Mouse (Mus musculus) T-cell, adult 2 months (primary cell): ENCODE measurements around the gene Tctex1d1.
A peak's percentile ranks its signal among the peaks of the same experiment; 100 is the strongest.

Experiments
- DNase-seq: peaks from one replicate; pipeline ENCODE4 v3.0.0; 2022; ENCODE audit warnings: low spot score

Tctex1d1 gene

DNA sequence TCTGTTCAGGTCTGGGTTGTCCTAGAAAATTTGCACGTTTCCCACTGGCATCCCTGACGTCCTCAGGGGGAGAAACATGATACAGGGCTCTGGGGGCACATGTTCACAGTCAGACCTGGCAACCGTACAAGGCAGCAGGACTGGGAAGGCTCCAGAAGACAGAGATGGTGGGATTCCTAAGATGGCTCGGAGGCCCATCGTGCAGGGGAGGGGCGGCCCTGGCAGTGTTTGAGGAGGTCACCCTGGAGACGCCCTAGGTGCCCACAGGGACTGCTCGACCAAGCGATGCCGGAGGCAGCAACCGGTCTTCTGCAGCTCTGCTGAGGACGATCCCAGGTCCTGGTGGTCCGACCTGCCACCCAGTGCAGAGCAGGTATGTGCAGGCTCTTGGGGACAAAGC lies at the start of gene Tctex1d1:
Gene Tctex1d1 (plus strand): TSS at position 167 of the 400 bp plus-strand sequence.
- DNase-seq: no peak

DNA sequence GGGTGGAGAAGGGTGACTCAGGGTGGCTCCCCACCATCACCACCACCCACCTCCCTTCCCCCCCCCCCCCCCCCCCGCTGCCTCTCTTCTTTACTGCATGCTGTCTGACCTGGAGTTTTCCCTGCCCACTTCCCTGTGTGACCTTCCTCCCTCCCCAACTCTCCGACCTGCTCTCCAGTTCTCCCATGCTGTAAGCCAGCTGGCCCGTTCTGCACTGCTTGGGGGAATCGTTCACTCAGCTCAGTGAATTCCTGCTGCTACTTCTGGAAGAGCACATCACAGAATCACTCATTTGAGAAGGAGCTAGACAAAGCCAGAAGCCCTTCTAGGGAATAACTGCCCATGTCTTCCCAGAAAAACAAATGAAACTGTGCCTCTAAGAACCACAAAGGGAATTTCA lies 48.9 kb upstream of the Tctex1d1 start:
- DNase-seq: no peak

DNA sequence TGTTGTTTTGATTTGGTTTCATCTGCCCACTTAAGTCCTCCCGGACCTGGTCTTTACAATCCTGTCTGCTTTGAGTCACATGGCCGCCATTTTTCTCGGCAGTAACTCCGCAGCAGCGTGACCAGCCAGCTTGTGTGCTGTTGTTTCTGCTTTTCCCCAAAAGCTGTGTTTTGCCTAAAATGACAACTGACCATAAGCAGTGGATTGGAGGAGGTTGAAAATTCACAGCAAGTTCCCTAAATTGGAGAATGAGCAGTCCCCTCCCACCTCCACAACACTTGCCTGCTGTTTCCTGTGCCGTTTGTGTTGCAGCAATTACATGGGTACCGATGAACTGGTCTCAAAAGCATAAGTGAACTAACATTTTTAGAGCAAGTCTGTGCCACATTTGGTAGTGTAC lies 47.7 kb upstream of the Tctex1d1 start:
- DNase-seq: peak; percentile 18

DNA sequence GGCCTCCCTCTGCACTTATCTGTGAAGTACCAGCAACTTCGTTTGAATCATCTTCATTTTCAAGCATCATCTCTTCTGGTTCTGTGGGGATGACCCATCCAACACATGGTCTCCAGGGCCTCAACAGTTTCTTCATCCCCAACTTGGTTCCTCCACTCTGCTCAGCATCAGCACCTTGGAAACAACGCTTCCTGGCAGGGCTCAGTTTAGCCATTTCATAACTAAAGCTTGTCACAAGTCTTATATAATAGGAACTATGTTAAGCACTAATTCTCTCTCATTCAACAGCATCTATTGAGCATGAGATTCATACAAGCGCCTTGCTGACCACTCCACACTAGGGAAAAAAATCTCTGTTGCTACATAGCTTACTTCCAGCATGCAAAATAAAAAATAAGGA lies 38.1 kb upstream of the Tctex1d1 start:
- no peak for DNase-seq

DNA sequence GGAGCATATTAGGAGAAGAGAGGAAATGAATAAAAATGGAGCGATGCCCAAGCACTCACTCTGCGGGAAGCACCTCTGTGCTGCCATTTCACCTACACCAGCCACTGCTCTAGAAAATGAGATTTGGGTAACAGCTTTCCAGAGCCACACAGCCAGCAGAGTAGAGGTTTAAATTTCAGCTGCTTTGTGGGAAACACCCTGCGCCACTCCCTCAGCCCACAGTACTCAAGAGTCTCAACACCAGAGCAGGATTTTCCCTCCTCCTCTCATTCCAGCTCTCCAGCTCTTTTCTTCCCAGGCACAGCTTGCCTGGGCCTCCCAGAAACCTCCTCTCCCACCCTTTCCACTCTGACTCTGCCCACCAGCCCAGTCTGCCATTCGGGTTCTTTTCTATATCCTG lies 37.7 kb upstream of the Tctex1d1 start:
- DNase-seq: no peak

DNA sequence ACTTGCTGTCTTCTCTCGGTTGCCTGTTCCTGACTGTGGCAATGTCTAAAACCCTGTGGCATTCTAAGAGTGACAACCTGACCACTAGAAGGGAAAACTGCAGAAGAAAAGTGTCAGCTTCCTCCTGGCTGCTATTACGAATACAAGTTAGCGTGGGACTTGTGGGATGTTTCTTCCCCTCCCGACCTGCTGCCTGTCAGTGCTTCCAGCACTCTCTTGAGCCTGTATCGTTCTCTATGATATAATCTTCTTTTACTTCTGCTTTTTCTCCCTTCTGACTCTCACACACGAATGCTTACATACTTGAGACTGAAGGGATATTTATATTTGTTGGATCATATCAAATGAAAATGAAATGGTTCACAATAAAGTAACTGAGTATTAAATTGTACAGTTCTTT lies 34.1 kb upstream of the Tctex1d1 start:
- no peak for DNase-seq

DNA sequence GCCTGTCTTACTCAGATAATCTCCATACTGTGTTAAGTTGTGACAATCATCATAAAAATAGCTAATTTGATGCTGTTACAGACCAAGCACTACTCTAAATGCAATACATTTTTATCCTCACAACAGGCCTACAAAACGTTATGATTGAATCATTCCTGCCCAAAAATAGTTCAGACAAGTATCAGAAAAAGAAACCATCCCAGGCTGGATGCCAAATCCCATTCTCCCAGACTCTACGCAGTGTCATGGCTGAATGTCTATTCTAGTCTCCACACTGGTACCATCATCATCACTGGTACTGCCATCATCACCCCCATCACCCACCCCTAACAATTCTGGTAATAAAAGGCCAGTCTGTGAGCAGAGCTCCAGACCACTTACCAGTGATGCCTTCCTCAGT lies 25.9 kb upstream of the Tctex1d1 start:
- no peak for DNase-seq

DNA sequence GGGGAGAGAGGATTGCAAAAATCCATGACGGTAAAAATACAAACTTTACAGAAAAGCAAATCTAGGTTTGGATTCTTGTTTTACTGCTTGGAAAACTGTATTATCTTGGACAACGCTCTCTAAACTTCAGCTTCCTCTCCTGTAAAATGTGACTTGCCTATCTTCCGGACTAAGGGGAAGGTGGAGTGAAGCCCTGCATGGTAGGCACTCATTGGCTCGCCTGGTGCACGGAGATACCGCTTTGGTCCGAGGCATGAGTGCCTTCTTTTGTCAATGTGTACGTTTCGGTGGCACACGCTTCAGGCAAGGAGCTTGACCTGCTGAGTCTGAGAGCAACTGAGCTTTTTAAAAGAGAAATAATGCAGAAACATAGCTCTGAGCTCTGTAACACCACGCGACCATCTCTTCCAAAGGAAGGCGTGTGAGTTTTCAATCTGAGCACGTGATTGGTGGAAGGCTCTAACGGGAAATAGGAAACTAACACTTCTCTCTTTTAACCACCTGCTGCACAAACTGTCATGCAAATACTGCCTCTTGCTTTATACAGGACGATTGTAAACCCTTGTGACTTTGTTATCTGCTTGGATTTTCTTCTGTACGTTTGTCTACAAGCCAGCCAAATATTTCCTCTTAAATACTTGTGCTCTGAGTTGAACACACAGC lies 23.0 kb upstream of the Tctex1d1 start:
- DNase-seq: peak; percentile 15

DNA sequence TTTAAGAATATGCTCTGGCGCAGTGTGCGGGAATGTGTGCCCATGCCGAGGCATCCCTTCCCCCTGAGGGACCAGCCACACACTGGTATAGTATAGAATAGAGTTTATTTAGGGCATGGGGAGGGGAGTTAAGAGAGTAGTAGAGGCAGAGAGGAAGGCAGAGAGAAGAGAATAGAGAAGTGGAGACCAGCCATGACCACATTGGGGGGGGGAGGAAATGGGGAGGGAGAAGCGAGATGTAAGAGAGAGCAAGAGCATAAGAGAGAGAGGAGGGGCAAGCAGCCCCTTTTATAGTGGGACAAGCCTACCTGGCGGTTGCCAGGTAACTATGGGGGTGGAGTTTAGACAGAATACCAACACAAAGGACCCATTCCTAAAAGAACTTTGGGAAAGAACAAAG lies 19.0 kb upstream of the Tctex1d1 start:
- no peak for DNase-seq

DNA sequence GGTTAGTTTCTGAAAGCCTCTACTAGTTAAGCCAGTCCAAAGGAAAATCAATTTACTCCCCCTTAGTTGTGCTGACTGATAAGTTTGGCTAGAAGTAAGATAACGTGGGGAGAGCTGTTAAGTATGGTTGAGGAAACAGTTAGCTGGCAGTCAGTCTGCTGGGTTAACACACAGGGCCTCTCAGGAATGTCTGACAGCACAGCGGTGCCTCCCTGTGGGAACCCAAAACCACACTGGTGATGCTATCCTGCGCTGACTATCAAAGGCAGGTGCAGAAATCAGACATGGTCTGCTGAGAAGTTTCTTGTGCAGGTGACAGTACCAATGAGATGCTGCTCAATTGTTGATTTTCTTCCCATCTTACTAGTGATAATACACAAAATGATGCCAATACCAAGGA lies 14.2 kb upstream of the Tctex1d1 start:
- DNase-seq: no peak

DNA sequence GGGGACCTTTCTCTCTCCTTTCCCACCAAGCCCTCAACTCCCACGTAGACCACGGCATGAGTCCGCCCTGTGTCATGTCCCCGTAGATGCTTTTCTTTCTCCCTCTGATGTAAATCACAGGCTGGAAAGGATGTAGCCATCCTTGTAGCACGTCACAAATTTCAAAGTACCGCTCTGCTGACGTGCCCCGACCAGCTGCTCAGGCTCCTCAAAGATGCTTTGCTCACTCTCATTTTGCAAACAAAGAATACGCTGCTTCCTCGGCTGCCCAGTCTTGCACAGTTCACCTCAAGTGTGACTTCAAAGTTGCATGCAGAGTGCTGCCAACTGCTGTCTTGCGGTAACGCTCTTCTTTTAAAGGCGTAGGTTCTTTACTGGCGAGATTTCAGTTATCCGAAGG lies 10.6 kb upstream of the Tctex1d1 start:
- peak; percentile 71 for DNase-seq

DNA sequence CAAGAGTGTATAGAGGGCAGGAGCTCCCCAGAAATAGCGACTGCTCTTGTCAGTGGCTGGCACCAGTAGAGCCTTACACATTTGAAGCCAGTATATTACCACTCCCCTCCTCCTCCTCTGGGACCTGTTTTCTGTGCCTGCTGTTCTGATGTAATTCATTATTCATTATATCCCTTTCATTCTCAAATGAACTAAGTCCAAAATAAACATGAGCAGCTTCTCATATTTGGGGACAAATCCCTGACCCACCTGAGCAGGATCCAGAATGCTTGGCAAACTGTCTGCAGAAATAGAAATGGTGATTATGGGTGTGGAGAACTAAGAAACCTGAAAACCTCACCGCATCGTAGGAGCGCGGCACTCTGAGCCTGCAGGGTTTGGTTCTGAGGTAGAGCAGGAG lies 8.8 kb upstream of the Tctex1d1 start:
- DNase-seq: no peak

DNA sequence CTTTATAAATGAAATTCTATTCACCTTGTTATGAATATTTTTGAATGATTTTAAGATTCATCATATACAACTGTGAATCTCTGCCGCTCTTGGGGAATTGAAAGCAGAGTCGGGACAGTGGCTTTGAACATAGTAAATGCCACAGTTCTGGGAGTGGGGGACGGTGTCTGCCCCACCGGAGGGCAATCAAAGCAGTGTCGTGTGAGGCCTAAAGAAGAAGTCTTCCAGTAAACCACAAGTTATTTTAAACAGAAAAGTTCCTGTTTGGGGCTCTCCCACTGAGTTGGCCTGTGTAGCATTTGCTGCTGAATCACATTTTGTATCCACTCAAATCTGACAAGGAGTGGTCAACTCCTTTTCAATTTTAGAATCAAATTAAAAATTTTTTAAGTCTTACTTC lies 7.2 kb upstream of the Tctex1d1 start:
- DNase-seq: no peak

DNA sequence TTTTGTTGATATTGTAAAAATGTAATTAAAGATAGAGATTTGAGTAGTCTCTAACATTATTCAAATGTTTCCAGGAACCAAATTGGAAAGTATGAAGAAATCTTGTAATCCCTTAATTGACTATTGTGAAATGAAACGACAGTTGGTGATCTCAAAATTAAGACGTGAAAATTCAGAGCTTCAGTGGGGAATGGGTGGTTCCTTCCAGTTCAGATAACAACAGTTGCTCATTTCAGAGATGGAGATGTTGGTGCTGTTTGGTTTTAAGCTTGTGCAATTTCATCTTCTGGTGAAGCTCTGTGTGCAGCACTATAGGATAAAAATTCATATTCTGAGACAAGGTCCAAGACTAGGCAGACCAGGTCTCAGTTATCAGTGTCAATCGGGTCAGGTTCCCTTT lies 6.3 kb upstream of the Tctex1d1 start:
- DNase-seq: no peak

DNA sequence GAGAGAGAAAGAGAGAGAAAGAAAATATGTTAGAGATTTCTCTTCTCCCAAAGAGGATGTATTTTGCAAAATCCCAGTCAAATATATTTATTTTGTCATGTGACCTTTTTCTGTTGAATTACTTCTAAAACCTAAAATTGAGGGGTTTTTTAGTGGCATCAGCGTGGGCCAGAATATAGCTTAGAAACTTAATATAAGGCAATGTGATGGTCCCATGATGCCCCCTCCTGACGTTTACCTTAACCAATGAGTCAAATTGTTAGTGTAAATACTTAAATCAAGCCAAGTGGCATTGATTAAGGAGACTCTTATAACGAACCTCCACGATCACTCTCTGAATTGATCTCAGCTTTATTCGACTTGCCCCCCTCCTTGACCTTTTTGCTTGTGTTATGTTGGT lies 4.2 kb upstream of the Tctex1d1 start:
- DNase-seq: no peak

DNA sequence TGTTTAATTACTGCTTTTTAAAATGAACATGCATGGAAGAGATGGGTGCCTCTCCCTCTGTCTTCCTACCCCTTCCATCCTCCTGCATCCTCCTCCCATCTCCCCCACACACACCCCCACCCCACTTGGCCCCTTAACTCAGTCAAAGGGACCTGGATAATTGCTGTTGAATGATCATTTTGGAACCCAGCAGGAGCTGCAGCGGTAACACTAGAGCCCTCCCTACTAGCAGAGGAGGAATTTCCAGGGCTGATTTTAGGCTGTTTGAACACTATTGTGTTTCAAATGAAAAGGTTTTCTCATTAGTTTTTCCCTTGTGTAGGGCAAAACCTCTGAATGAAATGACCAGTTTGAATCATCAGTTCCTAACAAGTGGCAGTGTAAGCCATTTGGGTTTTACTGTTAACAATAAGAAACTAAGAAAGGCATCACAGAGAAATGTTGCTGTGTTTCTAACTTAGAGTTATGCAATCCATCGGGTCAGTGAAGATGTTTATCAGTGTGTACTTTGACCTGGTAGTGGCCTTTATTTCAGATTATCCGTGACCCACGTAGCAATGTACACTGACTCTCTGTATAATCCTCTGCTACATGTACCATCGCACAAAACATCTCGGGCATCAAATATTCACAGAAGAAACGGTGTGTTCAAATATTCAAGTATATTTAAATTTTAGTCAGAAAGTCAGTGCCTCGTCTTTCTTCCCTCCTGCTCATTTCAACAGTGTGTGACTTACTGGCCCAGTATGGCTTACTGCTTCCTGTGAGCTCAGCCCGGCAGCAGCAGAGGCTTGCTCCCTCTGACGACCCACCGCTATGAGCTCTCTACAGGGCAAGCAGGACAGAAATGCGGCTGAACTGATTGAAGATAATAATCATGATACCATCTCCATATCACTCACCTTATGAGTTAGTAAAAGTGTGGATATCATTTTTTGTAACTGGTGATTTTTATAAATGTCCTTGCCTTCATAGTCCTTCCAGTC lies 1.8 kb upstream of the Tctex1d1 start:
- no peak for DNase-seq

DNA sequence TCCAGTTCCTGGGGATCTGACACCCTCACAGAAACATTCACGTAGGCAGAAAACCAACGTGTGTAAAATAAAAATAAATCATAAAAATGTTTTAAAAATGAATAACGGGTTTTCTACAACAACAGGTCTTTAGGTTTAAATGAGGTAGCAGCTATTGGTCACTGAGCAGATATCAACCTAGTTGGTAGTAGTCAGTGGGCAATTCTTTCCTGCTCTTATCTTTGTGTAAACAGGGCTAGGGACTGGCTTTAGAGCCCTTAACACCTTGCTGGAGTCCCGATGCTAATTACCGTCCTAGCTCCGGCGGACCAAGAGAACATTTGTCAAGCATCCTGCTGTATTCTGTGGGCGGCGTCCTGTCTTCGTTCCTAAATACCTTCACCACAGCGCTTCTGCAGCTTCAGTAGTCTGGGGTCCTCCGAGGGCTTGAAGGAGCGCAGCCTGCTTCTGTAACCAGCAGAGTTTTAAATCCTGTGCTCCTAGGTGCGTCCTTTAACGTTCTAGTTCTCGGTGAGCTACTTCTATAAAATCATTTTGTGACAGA lies 556 bp upstream of the Tctex1d1 start:
- no peak for DNase-seq

DNA sequence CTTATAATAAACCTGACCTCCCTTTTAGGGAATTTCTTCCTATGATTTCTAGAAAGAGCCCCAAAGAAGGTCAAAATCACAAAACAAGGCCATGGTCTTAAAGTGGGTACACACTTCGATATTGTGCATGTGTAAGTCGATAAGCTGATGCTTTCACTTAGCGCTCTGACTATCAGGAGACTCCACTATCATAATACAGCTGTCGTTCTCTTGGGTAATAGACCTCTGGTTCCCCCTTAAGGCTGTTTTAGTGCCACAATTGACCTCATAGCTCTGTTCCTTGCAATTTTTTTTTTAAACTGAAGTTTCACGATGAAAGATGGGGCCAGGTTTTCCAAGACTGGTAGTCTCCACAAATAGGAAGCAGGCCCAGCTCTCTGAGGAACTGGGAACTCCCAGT lies 979 bp downstream of the Tctex1d1 start:
- DNase-seq: no peak

DNA sequence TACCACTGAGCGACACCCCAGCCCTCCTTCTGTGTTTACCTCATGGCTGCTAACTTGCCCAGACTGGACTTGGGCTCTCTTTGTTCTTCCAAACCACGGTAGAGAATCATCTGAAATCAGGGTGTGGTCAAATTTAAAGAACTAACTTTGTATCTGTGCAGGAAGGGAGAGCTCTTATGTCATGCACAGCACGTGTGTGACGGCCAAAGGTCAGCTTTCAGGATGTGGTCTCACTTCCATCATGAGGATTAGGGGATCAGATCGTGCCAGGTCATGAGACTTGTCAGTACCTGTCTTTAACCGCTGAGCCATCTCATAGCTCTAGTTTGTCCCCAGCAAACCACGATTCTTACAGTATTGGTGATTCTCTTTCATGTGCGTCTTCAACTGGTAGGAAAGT lies 3.3 kb downstream of the Tctex1d1 start:
- DNase-seq: no peak

DNA sequence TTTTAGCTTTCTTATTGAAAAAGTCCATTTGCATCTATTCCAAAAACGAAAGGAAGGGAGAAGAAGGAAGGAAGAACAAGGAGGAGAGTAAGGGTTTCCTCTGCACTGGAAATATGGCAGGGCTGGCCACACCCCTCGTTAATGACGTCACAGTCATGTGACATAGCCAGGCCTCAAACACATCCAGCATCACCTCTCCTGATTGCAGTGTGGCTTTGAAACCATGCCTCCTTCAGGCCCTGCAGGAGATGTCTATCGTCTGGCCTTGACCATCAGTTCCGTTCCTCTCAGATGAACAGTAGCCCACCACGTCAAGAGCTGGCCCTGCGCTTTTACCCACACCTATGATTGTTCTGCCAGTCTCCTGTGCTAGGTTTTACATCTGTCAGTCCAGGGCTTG lies 7.8 kb downstream of the Tctex1d1 start:
- DNase-seq: peak; percentile 12

DNA sequence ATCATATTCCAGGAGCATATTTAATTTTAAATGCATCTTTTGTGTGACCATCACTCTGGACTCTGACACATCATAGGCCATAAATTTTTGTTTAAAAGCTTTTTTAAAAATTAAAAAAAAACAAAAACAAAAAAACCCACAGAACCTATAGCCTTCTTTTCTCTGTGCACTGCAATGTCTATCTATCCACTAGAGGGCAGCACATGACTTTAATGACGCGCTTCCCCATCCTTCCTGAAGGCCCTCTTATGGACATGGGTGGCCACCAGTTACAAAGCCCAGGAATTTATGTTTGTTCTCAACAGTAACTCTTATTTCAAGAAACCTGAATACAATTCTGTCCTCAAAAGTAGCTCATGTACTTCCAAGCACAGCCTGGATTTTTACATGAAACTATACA lies 8.5 kb downstream of the Tctex1d1 start:
- peak; percentile 50 for DNase-seq

DNA sequence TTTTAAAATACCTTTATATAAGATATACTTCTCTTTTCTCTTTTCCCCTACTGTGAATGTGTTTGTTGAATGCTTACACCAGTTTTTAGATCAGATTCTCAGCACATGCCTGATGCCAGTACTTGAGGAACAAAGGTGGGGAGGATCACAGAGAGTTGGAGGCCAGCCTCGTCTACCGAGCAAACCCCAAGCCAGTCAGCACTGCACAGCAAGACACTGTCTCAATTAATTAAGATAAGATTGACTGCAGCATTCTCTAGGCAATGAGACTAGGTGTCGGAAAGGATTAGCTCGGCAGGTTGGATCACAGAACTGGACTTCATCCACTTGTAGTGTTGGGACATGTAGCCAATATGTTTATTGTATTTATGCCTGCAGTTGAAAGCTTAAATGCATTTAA lies 8.9 kb downstream of the Tctex1d1 start:
- no peak for DNase-seq

DNA sequence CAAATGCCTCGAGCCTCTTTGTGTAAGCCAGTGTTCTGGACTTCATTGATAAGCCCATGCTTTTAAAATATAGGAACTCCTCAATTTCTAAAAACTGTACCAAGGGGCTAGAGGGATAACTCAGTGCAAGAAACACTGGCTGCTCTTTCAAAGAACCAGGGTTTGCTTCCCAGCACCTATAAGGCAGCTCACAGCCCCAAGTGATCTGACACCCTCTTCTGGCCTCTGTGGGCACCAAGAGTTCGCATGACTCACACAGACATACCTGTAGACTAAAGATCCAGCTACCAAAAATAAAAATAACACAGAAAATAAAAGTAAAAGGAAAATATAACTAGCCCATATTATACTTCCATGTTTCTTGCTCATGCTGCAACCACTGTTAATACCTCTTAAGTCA lies 9.3 kb downstream of the Tctex1d1 start:
- DNase-seq: no peak
